Mouse (Mus musculus) olfactory bulb, adult 2 months (tissue): Measurements from ENCODE around the gene Myo10.

Experiments used
- CTCF ChIP-seq: fragments of 200-500 bp; IDR thresholded peaks from 2 replicates; pipeline ENCODE4 v1.5.1; 2012; ENCODE audit warnings: low read depth, mild to moderate bottlenecking, low read length, moderate library complexity; ENCODE audit not compliant: insufficient read depth
- POLR2A ChIP-seq: fragments of 200-500 bp; IDR thresholded peaks from 2 replicates; pipeline ENCODE4 v1.6.1; 2012; ENCODE audit warnings: mild to moderate bottlenecking, low read depth, low read length, moderate library complexity; ENCODE audit not compliant: insufficient read depth

DNA sequence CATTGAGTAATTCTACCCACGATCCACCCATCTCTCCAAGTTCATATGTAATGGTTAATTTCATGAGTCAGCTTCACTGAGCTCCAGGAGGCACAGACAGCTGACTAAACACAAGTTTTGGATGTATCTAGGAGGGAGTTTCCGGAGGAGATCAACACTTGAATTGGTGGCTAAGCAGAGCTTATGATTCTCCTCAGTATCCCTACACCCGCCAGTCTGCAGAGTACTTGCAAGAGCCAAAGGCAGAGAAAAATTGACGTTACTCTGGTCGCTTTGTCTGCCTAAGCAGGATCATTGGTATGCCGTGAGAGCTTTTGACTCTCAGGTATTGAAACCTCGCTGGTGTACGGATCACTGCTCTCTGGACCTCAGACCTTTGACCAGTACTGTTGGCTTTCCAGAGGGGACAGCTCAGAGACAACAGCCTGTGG, 204.2 kb downstream of the Myo10 start:
- TF ChIP-seq CTCF (no peak), POLR2A (no peak)
